Mouse (Mus musculus) heart, postnatal 0 days (tissue): Measurements from ENCODE around the gene Cdkl2. TPM values are rescaled to one million over a fixed set of nuclear protein-coding genes. Genes with fewer than 3 reads are reported as not detected.

Experiments
- ATAC-seq: fragments of 200-750 bp; cut with Nextera tagmentation; 2 replicates; pipeline ENCODE4 v1.8.0; 2017; ENCODE audit warnings: low read depth, moderate number of reproducible peaks, moderate library complexity; ENCODE audit not compliant: insufficient read depth
- DNase-seq: peaks from one replicate; pipeline ENCODE4 v3.0.0-alpha.2; 2016; ENCODE audit warnings: low spot score
- H3K27ac ChIP-seq: fragments of 300-500 bp; sonication (generic); 2 replicates; pipeline ENCODE4 v1.5.1; 2014; ENCODE audit warnings: low read depth, mild to moderate bottlenecking
- H3K27me3 ChIP-seq: fragments of 300-500 bp; sonication (generic); 2 replicates; pipeline ENCODE4 v1.6.1; 2014; ENCODE audit warnings: low read length, mixed read lengths; ENCODE audit not compliant: control insufficient read depth, insufficient read depth
- H3K36me3 ChIP-seq: fragments of 300-500 bp; sonication (generic); replicated peaks from 2 replicates; pipeline ENCODE4 v1.6.1; 2014; ENCODE audit warnings: low read length, mixed read lengths; ENCODE audit not compliant: control insufficient read depth, insufficient read depth
- H3K4me1 ChIP-seq: fragments of 300-500 bp; sonication (generic); 2 replicates; pipeline ENCODE4 v1.6.1; 2014; ENCODE audit warnings: antibody characterized with exemption; ENCODE audit not compliant: control insufficient read depth, insufficient read depth
- H3K4me2 ChIP-seq: fragments of 300-500 bp; sonication (generic); 2 replicates; pipeline ENCODE4 v1.6.1; 2014; ENCODE audit warnings: low read depth, mild to moderate bottlenecking, low read length, moderate library complexity
- H3K4me3 ChIP-seq: fragments of 300-500 bp; sonication (generic); 2 replicates; pipeline ENCODE4 v1.5.1; 2014; ENCODE audit warnings: low read depth, low read length
- H3K9ac ChIP-seq: fragments of 300-500 bp; sonication (generic); replicated peaks from 2 replicates; pipeline ENCODE4 v1.6.1; 2014; ENCODE audit warnings: low read depth, low read length, mixed read lengths
- H3K9me3 ChIP-seq: fragments of 300-500 bp; sonication (generic); replicated peaks from 2 replicates; pipeline ENCODE4 v1.6.1; 2016; ENCODE audit warnings: low read length; ENCODE audit not compliant: control insufficient read depth
- CTCF ChIP-seq: IDR thresholded peaks from 2 replicates; pipeline ENCODE4 v1.5.1; 2016; ENCODE audit warnings: antibody characterized with exemption, control low read depth, low read depth
- EP300 ChIP-seq: IDR thresholded peaks from 2 replicates; pipeline ENCODE4 v1.6.1; 2016; ENCODE audit warnings: antibody characterized with exemption, low read depth
- WGBS: fragments of 180-500 bp; shearing (Covaris S2); extraction: QIAGEN DNeasy Blood & Tissue Kit; methylation state at CpG from one replicate; pipeline ENCODE4 v1.1.7; 2014; 5-methylcytosine and 5-hydroxymethylcytosine counted together
- polyA plus RNA-seq: library from polyadenylated mRNA; unstranded; fragments of >200 nt; fragmentation: Nextera tagmentation; extraction: Ambion mirVana; gene quantifications from 2 replicates; pipeline ENCODE4 v1.2.1, GENCODE M21; 2015
- total RNA-seq: library from RNA; depleted of rRNA; stranded (reverse); fragments of >200 nt; gene quantifications from 2 replicates; pipeline ENCODE4 v1.2.3, GENCODE M21; 2014; ENCODE audit warnings: low replicate concordance

Gene Cdkl2
- total and polyA plus RNA-seq, 2 experiments from 2014 or later, result 0.75 to 5.0 TPM

DNA sequence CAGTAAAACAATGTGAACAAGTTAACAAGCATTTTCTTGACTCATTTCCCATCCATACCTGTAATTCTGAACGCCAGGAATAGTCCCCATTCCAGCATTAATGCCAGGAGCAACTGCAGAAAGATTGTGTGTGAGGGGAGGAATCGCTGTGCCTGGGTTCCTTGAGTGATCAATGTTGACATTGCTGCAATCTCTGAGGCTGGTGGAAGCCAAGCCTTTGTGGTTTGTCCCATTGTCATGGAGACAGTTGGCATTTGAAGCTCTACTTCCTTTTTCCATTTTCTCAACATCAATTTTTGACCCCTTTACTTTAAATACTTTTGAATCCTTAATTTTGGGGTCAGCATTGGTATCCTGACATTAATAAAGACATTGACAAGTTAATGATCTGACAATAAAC, 23.7 kb downstream of the Cdkl2 start:
- H3K4me2 ChIP-seq, result no peak overlapping the region
- no peaks in the 10 kb centered on the region for H3K4me1 ChIP-seq
- TF ChIP-seq CTCF, result no peak
- no peak for TF ChIP-seq EP300
- no peak overlapping the region for H3K4me3 ChIP-seq
- DNase-seq (no peak), ATAC-seq (no peak)
- no peak overlapping the region for H3K27ac ChIP-seq
- H3K9me3 ChIP-seq, result no peaks in the 10 kb centered on the region
- no peak overlapping the region for H3K9ac ChIP-seq
- no peaks in the 10 kb centered on the region for H3K36me3 ChIP-seq
- no peaks in the 10 kb centered on the region for H3K27me3 ChIP-seq
- 41% methylated on average over 2 of the region's 2 CpGs for WGBS

DNA sequence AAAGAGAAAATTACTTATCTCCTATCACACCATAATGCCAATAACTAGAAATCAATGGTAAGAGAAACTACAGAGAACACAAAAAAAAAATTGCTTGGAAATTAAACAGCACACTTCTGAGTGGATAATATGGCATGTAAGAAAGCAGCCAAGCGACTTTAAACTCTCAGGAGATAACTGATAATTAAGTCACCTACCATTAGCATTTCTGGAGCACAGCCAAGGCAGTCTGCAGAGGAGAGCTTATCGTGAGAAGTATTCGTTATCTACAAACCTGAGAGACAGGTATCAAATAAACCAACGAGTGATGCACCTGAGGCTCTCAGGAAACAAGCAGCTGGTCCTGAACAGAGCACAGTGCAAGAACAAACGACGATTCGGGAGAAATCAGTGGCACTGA, 31.9 kb downstream of the Cdkl2 start:
- WGBS, result 54% methylated on average over 7 of the region's 7 CpGs
- Histone ChIP-seq H3K36me3 (no peaks in the 10 kb centered on the region), H3K9ac (no peak overlapping the region)

GRCm38 (mm10) chr5:92009827-92010226, 33.9 kb downstream of the Cdkl2 start:
- Histone ChIP-seq H3K9me3 (no peaks in the 10 kb centered on the region), H3K9ac (no peak overlapping the region), H3K4me3 (no peak overlapping the region), H3K27me3 (no peaks in the 10 kb centered on the region), H3K27ac (no peak overlapping the region), H3K36me3 (no peaks in the 10 kb centered on the region), H3K4me1 (no peaks in the 10 kb centered on the region), H3K4me2 (no peak overlapping the region)
- ATAC-seq (no peak), DNase-seq (no peak)
- TF ChIP-seq CTCF (no peak), EP300 (no peak)
- 18% methylated on average over 2 of the region's 2 CpGs for WGBS

More for the DNA sequence above, 31.9 kb downstream of the Cdkl2 start:
- ATAC-seq (no peak), DNase-seq (no peak)
- H3K9me3 ChIP-seq, result no peaks in the 10 kb centered on the region
- no peaks in the 10 kb centered on the region for H3K4me1 ChIP-seq
- no peak overlapping the region for H3K4me3 ChIP-seq
- no peak overlapping the region for H3K27ac ChIP-seq
- H3K4me2 ChIP-seq, result no peak overlapping the region
- H3K27me3 ChIP-seq, result no peaks in the 10 kb centered on the region
- TF ChIP-seq EP300, result no peak
- TF ChIP-seq CTCF, result no peak

DNA sequence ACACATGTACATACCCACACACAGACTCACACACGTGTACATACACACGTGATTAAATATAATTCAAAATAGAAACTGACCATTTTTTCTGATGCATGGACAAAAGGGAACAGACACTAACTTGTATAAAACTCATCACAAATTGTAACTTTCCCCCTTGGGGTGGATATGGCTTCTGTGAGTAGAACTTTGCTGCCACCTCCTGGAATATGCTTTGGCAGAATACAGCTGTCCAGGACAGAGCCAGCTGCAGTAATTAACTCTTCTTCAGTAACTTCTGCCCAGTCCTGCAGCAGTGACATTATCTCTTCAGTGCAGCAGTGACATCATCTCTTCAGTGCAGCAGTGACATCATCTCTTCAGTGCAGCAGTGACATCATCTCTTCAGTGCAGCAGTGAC, 40.7 kb downstream of the Cdkl2 start:
- 69% methylated on average over 2 of the region's 2 CpGs for WGBS
- H3K27ac ChIP-seq, result no peak overlapping the region
- H3K9ac ChIP-seq, result no peak overlapping the region
- H3K27me3 ChIP-seq, result no peaks in the 10 kb centered on the region
- H3K9me3 ChIP-seq, result peaks cover 6% of the 10 kb centered on the region; the same call in 1 of the 2 replicates
- H3K4me1 ChIP-seq, result no peaks in the 10 kb centered on the region
- peak; percentile 13 for DNase-seq
- TF ChIP-seq EP300, result no peak
- peak; percentile 76 for TF ChIP-seq CTCF
- H3K4me3 ChIP-seq, result no peak overlapping the region
- no peak overlapping the region for H3K4me2 ChIP-seq
- H3K36me3 ChIP-seq, result no peaks in the 10 kb centered on the region
- no peak for ATAC-seq

GRCm38 (mm10) chr5:92000770-92001169, 42.9 kb downstream of the Cdkl2 start:
- WGBS, result 49% methylated on average over 2 of the region's 2 CpGs
- H3K9me3 ChIP-seq, result peaks cover 6% of the 10 kb centered on the region; the same call in 1 of the 2 replicates
- no peak overlapping the region for H3K9ac ChIP-seq
- H3K27ac ChIP-seq, result no peak overlapping the region
- no peak overlapping the region for H3K4me3 ChIP-seq
- DNase-seq (peak; percentile 30), ATAC-seq (peak; percentile 33; the same call in 1 of the 2 replicates)
- TF ChIP-seq CTCF (no peak), EP300 (no peak)
- no peaks in the 10 kb centered on the region for H3K27me3 ChIP-seq
- H3K4me1 ChIP-seq, result no peaks in the 10 kb centered on the region
- no peaks in the 10 kb centered on the region for H3K36me3 ChIP-seq
- no peak overlapping the region for H3K4me2 ChIP-seq

- peaks cover 6% of the 10 kb centered on the region; the same call in 1 of the 2 replicates for H3K9me3 ChIP-seq
- no peaks in the 10 kb centered on the region for H3K4me1 ChIP-seq
- no peak overlapping the region for H3K4me2 ChIP-seq
- no peaks in the 10 kb centered on the region for H3K27me3 ChIP-seq
- H3K27ac ChIP-seq, result no peak overlapping the region
- no peaks in the 10 kb centered on the region for H3K36me3 ChIP-seq
- TF ChIP-seq CTCF (no peak), EP300 (no peak)
- DNase-seq (no peak), ATAC-seq (no peak)
- no peak overlapping the region for H3K9ac ChIP-seq
- 58% methylated on average over 13 of the region's 13 CpGs for WGBS
- H3K4me3 ChIP-seq, result no peak overlapping the region
Observed at GRCm38 (mm10) chr5:91994546-91994945, 49.1 kb downstream of the Cdkl2 start.
